Mouse (Mus musculus): ENCODE measurements at regions not wholly inside any gene's neighbourhood (a gene's known extent, or its start where the extent isn't known, plus 50 kb on each side); places are given as distances from the start of the nearest gene placed in this dataset.

DNA sequence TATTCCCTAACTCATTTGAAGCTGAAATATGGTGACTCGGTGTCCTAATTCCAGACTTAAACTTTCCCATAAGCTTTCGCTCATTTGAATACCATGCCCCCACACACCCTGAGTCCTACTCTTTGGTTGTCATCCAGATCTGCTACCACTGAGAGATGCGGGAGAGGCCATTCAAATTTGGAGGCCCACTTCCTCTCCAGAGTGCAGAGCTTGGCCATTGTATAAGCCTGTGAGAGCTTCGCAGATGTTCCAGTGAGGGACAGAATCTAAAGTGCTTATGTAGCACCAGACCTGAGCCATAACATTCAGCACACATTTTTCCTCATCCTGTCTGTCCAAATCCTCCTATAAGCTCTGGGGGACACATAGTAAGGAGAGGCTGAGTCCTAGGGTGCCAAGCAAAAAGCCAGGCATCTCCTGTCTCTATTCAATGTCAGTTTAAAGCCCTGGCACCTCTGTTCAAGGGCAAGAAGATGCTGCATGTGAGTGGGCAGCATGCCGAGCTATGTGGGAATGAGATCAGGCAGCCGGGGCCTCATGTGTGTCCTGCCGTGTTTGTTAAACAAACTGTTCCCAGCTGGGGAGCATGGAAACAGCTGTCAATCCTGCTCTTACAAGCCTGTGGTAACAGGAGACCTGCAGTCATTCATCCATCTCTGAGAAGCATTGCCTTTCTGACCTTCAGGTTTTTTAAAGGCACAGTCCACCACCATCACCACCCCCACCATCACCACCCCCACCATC is 113.9 kb downstream of the Tex36 start:
- TF ChIP-seq POLR2A (IDR thresholded peaks at IDR 0.05; ENCODE audit: low read depth, low read length) (no peak), CTCF (conservative IDR thresholded peaks at IDR 0.05; ENCODE audit: insufficient read depth, insufficient read length, low read depth, low read length) (no peak)

Measured in kidney, adult 2 months (tissue).